Mouse (Mus musculus) limb, embryonic 15.5 days (tissue): ENCODE results near the gene Slc25a22. TPM values are rescaled to one million over a fixed set of nuclear protein-coding genes. Genes with fewer than 3 reads are reported as not detected.

Experiments used
- ATAC-seq: fragments of 200-750 bp; cut with Nextera tagmentation; 2 replicates; pipeline ENCODE4 v1.8.0; 2017; ENCODE audit warnings: low read depth, moderate TSS enrichment; ENCODE audit not compliant: insufficient number of reproducible peaks, low FRiP score, low TSS enrichment
- H3K27ac ChIP-seq: fragments of 300-500 bp; sonication (generic); 2 replicates; pipeline ENCODE4 v1.5.1; 2015; ENCODE audit warnings: moderate library complexity, mild to moderate bottlenecking, inconsistent platforms
- H3K27me3 ChIP-seq: fragments of 300-500 bp; sonication (generic); 2 replicates; pipeline ENCODE4 v1.6.1; 2015; ENCODE audit warnings: inconsistent platforms
- H3K36me3 ChIP-seq: fragments of 300-500 bp; sonication (generic); 2 replicates; pipeline ENCODE4 v1.6.1; 2015; ENCODE audit warnings: inconsistent platforms
- H3K4me1 ChIP-seq: fragments of 300-500 bp; sonication (generic); 2 replicates; pipeline ENCODE4 v1.6.1; 2015; ENCODE audit warnings: inconsistent platforms
- H3K4me2 ChIP-seq: fragments of 300-500 bp; sonication (generic); 2 replicates; pipeline ENCODE4 v1.6.1; 2015; ENCODE audit warnings: mild to moderate bottlenecking, inconsistent platforms
- H3K4me3 ChIP-seq: fragments of 300-500 bp; sonication (generic); 2 replicates; pipeline ENCODE4 v1.5.1; 2015; ENCODE audit warnings: mild to moderate bottlenecking, inconsistent platforms
- H3K9ac ChIP-seq: fragments of 300-500 bp; sonication (generic); 2 replicates; pipeline ENCODE4 v1.6.1; 2015; ENCODE audit warnings: inconsistent platforms
- H3K9me3 ChIP-seq: fragments of 300-500 bp; sonication (generic); 2 replicates; pipeline ENCODE4 v1.6.1; 2016; ENCODE audit warnings: inconsistent platforms
- WGBS: fragments of 180-500 bp; shearing (Covaris S2); methylation state at CpG from one replicate; pipeline ENCODE4 v1.1.7; 2015; 5-methylcytosine and 5-hydroxymethylcytosine counted together
- polyA plus RNA-seq: library from polyadenylated mRNA; unstranded; fragments of >200 nt; fragmentation: Nextera tagmentation; extraction: Ambion mirVana; gene quantifications from 2 replicates; pipeline ENCODE4 v1.2.1, GENCODE M21; 2015

The Slc25a22 gene
- polyA plus RNA-seq, 1 experiment from 2014 or later = 29.5 TPM

GRCm38 (mm10) chr7:141462333-141462821, 24.7 kb upstream of the Slc25a22 start:
- Histone ChIP-seq H3K4me2 (peak overlapping the region; percentile 76; the same call in 1 of the 2 replicates), H3K27ac (no peak overlapping the region), H3K9me3 (no peaks in the 10 kb centered on the region), H3K4me1 (peaks cover 52% of the 10 kb centered on the region), H3K4me3 (peak overlapping the region; percentile 41; the same call in 1 of the 2 replicates), H3K27me3 (peaks cover 61% of the 10 kb centered on the region), H3K9ac (0 out of 2 replicates have a peak overlapping the region, but pooled peaks have one; percentile 28), H3K36me3 (peaks cover 7% of the 10 kb centered on the region; the same call in 1 of the 2 replicates)
- ATAC-seq = no peak
- WGBS = 7% methylated on average over 5 of the region's 5 CpGs

GRCm38 (mm10) chr7:141461521-141462332, 24.0 kb upstream of the Slc25a22 start:
- Histone ChIP-seq H3K27ac (no peak overlapping the region; the same call in 1 of the 2 replicates), H3K4me2 (peak overlapping the region; percentile 76), H3K9me3 (no peaks in the 10 kb centered on the region), H3K4me3 (peak overlapping the region; percentile 41), H3K9ac (peak overlapping the region; percentile 28; the same call in 1 of the 2 replicates), H3K36me3 (peaks cover 7% of the 10 kb centered on the region; the same call in 1 of the 2 replicates), H3K4me1 (peaks cover 47% of the 10 kb centered on the region), H3K27me3 (peaks cover 61% of the 10 kb centered on the region)
- ATAC-seq = no peak
- WGBS = 3% methylated on average over 59 of the region's 59 CpGs

- Histone ChIP-seq H3K4me1 (peaks cover 46% of the 10 kb centered on the region), H3K27me3 (peaks cover 60% of the 10 kb centered on the region)
Measured at GRCm38 (mm10) chr7:141460391-141461113, 22.9 kb upstream of the Slc25a22 start, which contains the start of gene Cracr2b. TSS of gene Cracr2b (plus strand) at chr7:141461094.

GRCm38 (mm10) chr7:141460001-141460390, 22.3 kb upstream of the Slc25a22 start:
- H3K36me3 ChIP-seq = peaks cover 7% of the 10 kb centered on the region; the same call in 1 of the 2 replicates
- H3K4me2 ChIP-seq = no peak overlapping the region
- H3K4me3 ChIP-seq = no peak overlapping the region
- ATAC-seq = no peak
- H3K27me3 ChIP-seq = peaks cover 57% of the 10 kb centered on the region
- no peak overlapping the region for H3K9ac ChIP-seq
- H3K27ac ChIP-seq = no peak overlapping the region
- peaks cover 45% of the 10 kb centered on the region for H3K4me1 ChIP-seq
- H3K9me3 ChIP-seq = no peaks in the 10 kb centered on the region
- WGBS = 65% methylated on average over 5 of the region's 5 CpGs

More at GRCm38 (mm10) chr7:141460391-141461113, 22.9 kb upstream of the Slc25a22 start, which contains the start of gene Cracr2b:
- H3K27ac ChIP-seq = no peak within 1 kb of the TSS; the same call in 1 of the 2 replicates
- H3K9ac ChIP-seq = peak within 1 kb of the TSS; percentile 28; the same call in 1 of the 2 replicates
- H3K4me3 ChIP-seq = peak within 1 kb of the TSS; percentile 41
- ATAC-seq = no peak
- peaks cover 7% of the 10 kb centered on the region; the same call in 1 of the 2 replicates for H3K36me3 ChIP-seq
- peak within 1 kb of the TSS; percentile 76 for H3K4me2 ChIP-seq
- H3K9me3 ChIP-seq = no peaks in the 10 kb centered on the region
- 71% methylated on average over 15 of the region's 15 CpGs for WGBS

- no peak for ATAC-seq
- 87% methylated on average over 17 of the region's 17 CpGs for WGBS
Measured at GRCm38 (mm10) chr7:141459301-141459711, 21.6 kb upstream of the Slc25a22 start.

GRCm38 (mm10) chr7:141458661-141459060, 21.0 kb upstream of the Slc25a22 start:
- Histone ChIP-seq H3K27ac (no peak overlapping the region), H3K9me3 (no peaks in the 10 kb centered on the region), H3K4me2 (no peak overlapping the region), H3K4me3 (no peak overlapping the region), H3K9ac (no peak overlapping the region), H3K4me1 (peaks cover 37% of the 10 kb centered on the region), H3K27me3 (peaks cover 44% of the 10 kb centered on the region), H3K36me3 (peaks cover 7% of the 10 kb centered on the region; the same call in 1 of the 2 replicates)
- WGBS = 90% methylated on average over 11 of the region's 11 CpGs
- ATAC-seq = no peak

More at GRCm38 (mm10) chr7:141459301-141459711, 21.6 kb upstream of the Slc25a22 start:
- H3K4me3 ChIP-seq = no peak overlapping the region
- no peaks in the 10 kb centered on the region for H3K9me3 ChIP-seq
- peaks cover 43% of the 10 kb centered on the region for H3K4me1 ChIP-seq
- peaks cover 50% of the 10 kb centered on the region for H3K27me3 ChIP-seq
- no peak overlapping the region for H3K9ac ChIP-seq
- H3K36me3 ChIP-seq = peaks cover 7% of the 10 kb centered on the region; the same call in 1 of the 2 replicates
- H3K27ac ChIP-seq = no peak overlapping the region
- no peak overlapping the region for H3K4me2 ChIP-seq

GRCm38 (mm10) chr7:141457986-141458660, 20.4 kb upstream of the Slc25a22 start:
- Histone ChIP-seq H3K27me3 (peaks cover 38% of the 10 kb centered on the region), H3K36me3 (peaks cover 7% of the 10 kb centered on the region; the same call in 1 of the 2 replicates), H3K4me1 (peaks cover 34% of the 10 kb centered on the region), H3K4me2 (no peak overlapping the region), H3K27ac (no peak overlapping the region), H3K9me3 (no peaks in the 10 kb centered on the region), H3K4me3 (no peak overlapping the region), H3K9ac (no peak overlapping the region)
- ATAC-seq = no peak
- WGBS = 74% methylated on average over 15 of the region's 15 CpGs

- Histone ChIP-seq H3K4me3 (no peak overlapping the region), H3K9me3 (no peaks in the 10 kb centered on the region), H3K4me2 (no peak overlapping the region), H3K36me3 (peaks cover 9% of the 10 kb centered on the region), H3K27ac (no peak overlapping the region), H3K9ac (no peak overlapping the region), H3K4me1 (peaks cover 30% of the 10 kb centered on the region), H3K27me3 (peaks cover 30% of the 10 kb centered on the region)
- WGBS = 91% methylated on average over 14 of the region's 14 CpGs
- ATAC-seq = no peak
Measured at GRCm38 (mm10) chr7:141457236-141457635, 19.5 kb upstream of the Slc25a22 start.

GRCm38 (mm10) chr7:141456739-141457138, 19.0 kb upstream of the Slc25a22 start:
- Histone ChIP-seq H3K4me1 (peaks cover 26% of the 10 kb centered on the region), H3K4me2 (no peak overlapping the region), H3K9me3 (no peaks in the 10 kb centered on the region), H3K36me3 (peaks cover 14% of the 10 kb centered on the region), H3K27me3 (peaks cover 25% of the 10 kb centered on the region), H3K9ac (no peak overlapping the region), H3K4me3 (no peak overlapping the region), H3K27ac (no peak overlapping the region)
- no peak for ATAC-seq
- 87% methylated on average over 6 of the region's 6 CpGs for WGBS

GRCm38 (mm10) chr7:141455610-141456314, 18.1 kb upstream of the Slc25a22 start:
- no peak for ATAC-seq
- Histone ChIP-seq H3K9me3 (no peaks in the 10 kb centered on the region), H3K27me3 (peaks cover 17% of the 10 kb centered on the region), H3K9ac (peak overlapping the region; percentile 47), H3K27ac (peak overlapping the region; percentile 62), H3K4me1 (peaks cover 18% of the 10 kb centered on the region), H3K36me3 (peaks cover 24% of the 10 kb centered on the region), H3K4me3 (peak overlapping the region; percentile 63), H3K4me2 (peak overlapping the region; percentile 96)
- WGBS = 3% methylated on average over 23 of the region's 23 CpGs
